Mouse (Mus musculus) thymus, adult 2 months (tissue): ENCODE results near the gene Nppa. TPM values are rescaled to one million over a fixed set of nuclear protein-coding genes. Genes with fewer than 3 reads are reported as not detected.
A peak's percentile ranks its signal among the peaks of the same experiment; 100 is the strongest.
"Not testable (repeated sequence)": the region's sequence is repeated elsewhere in the genome, so short reads cannot be mapped to it uniquely, and the experiment has no call there.

Experiments used
- DNase-seq: peaks from one replicate; pipeline ENCODE4 v3.0.0; 2021
- H3K27ac ChIP-seq: fragments of 200-500 bp; 2 replicates; pipeline ENCODE4 v1.5.1; 2012; ENCODE audit warnings: low read length, control low read depth; ENCODE audit not compliant: control insufficient read depth, insufficient read depth
- H3K27me3 ChIP-seq: fragments of 200-500 bp; 2 replicates; pipeline ENCODE4 v1.6.1; 2012; ENCODE audit warnings: mild to moderate bottlenecking, low read length, moderate library complexity, mixed read lengths; ENCODE audit not compliant: control insufficient read depth, insufficient read depth
- H3K36me3 ChIP-seq: fragments of 200-500 bp; 2 replicates; pipeline ENCODE4 v1.6.1; 2012; ENCODE audit warnings: mild to moderate bottlenecking, low read length, moderate library complexity; ENCODE audit not compliant: control insufficient read depth, insufficient read depth
- H3K4me1 ChIP-seq: fragments of 200-500 bp; replicated peaks from 2 replicates; pipeline ENCODE4 v1.6.1; 2012; ENCODE audit warnings: low read length; ENCODE audit not compliant: control insufficient read depth, insufficient read depth
- H3K4me3 ChIP-seq: fragments of 200-500 bp; 2 replicates; pipeline ENCODE4 v1.5.1; 2012; ENCODE audit warnings: mild to moderate bottlenecking, low read length, control low read depth, moderate library complexity; ENCODE audit not compliant: control insufficient read depth, insufficient read depth
- CTCF ChIP-seq: fragments of 200-500 bp; IDR thresholded peaks from 2 replicates; pipeline ENCODE4 v1.5.1; 2012; ENCODE audit warnings: mild to moderate bottlenecking, control low read depth, low read length, moderate library complexity, borderline replicate concordance; ENCODE audit not compliant: control insufficient read depth, poor library complexity, insufficient read depth; ENCODE audit errors: extremely low read depth
- POLR2A ChIP-seq: fragments of 200-500 bp; IDR thresholded peaks from 2 replicates; pipeline ENCODE4 v1.6.1; 2012; ENCODE audit warnings: mild to moderate bottlenecking, low read length, control low read depth, moderate library complexity; ENCODE audit not compliant: control insufficient read depth, poor library complexity, insufficient read depth; ENCODE audit errors: extremely low read depth
- WGBS: fragments of 180-500 bp; shearing (Covaris S2); methylation state at CpG from one replicate; pipeline ENCODE4 v1.1.7; 2018; 5-methylcytosine and 5-hydroxymethylcytosine counted together
- polyA plus RNA-seq: library from polyadenylated mRNA; depleted of rRNA; stranded (reverse); fragments of >200 nt; gene quantifications from 2 replicates; pipeline ENCODE4 v1.2.3, GENCODE M21; 2012

Gene Nppa
- polyA plus RNA-seq, 1 experiment, result 195 TPM

DNA sequence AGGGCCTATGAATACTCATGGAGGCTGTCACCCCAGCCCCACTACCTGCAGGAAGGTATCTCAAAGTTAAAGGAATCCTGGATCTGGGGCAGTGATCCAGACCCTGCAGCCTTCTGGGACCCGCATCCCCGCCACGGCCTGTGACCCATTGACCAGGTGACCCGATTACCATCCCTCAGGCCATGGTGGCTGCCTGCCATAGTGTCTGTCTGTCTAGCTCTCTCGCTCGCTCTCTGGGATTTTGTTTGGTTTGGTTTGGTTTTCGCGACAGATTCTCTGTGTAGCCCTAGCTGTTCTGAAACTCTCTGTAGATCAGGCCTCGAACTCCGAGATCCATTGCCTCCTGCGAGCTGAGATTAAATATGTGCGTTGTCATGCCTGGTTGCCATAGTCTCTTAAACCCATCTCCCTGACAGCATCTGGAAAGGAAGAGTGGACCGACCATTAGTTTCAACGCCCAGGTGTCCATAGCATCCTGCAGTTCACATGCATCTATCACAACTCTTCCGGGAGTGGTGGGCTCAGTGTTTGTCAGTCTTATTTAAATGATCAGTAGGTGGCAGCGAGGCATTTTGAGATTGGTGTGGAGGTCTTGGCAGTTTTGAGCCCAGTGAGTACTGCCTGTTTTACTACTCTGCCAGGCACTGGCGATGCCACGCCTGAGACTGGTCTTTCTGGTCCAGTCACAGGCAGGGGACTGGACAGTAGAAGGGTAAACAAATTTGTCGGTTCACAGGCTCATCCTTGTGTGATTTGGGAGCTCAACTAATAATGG lies 38.9 kb downstream of the Nppa start:
- WGBS, result 29% methylated on average over 19 of the region's 19 CpGs
- TF ChIP-seq CTCF (no peak), POLR2A (no peak)
- DNase-seq, result peak; percentile 26
- Histone ChIP-seq H3K27me3 (no peaks in the 10 kb centered on the region), H3K27ac (no peak overlapping the region), H3K4me1 (peaks cover 34% of the 10 kb centered on the region), H3K36me3 (no peaks in the 10 kb centered on the region), H3K4me3 (peak overlapping the region; percentile 49)

DNA sequence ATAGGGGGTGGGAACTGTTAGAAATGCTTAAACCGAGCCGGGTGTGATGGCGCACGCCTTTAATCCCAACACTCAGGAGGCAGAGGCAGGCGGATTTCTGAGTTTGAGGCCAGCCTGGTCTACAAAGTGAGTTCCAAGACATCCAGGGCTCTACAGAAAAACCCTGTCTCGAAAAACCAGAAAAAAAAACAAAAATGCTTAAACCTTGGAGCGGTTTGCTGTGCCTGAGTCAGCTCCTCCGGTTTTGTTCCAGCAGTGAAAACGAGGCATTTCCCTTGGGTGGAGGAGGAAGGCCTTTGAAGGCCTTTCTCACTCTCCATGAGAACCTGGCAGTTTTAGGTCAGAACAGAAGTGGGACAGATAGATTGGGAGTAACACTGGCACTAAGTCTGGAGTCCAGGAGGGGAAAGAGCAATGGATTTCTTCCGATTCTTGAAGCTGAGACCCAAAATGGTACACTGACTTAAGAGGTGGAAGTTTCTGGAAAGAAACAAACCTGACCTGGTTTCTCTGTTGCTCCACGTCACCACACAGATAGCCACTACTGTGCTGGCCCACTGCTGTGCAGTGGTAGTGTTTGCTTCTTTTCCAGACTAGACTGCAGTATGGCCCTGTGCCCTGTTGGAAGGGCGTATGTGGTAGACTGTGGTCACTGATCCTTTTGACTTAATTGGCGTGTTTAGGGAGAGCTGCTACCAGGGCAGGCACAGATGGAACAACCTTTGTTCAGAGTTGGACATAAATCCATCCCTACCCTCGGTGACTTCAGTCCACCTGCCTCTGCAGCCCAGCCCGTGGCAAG lies 39.7 kb downstream of the Nppa start:
- DNase-seq, result no peak
- H3K27me3 ChIP-seq, result no peaks in the 10 kb centered on the region
- 77% methylated on average over 15 of the region's 15 CpGs for WGBS
- no peak overlapping the region for H3K4me3 ChIP-seq
- peaks cover 34% of the 10 kb centered on the region for H3K4me1 ChIP-seq
- no peaks in the 10 kb centered on the region for H3K36me3 ChIP-seq
- TF ChIP-seq CTCF (no peak), POLR2A (no peak)
- H3K27ac ChIP-seq, result no peak overlapping the region

DNA sequence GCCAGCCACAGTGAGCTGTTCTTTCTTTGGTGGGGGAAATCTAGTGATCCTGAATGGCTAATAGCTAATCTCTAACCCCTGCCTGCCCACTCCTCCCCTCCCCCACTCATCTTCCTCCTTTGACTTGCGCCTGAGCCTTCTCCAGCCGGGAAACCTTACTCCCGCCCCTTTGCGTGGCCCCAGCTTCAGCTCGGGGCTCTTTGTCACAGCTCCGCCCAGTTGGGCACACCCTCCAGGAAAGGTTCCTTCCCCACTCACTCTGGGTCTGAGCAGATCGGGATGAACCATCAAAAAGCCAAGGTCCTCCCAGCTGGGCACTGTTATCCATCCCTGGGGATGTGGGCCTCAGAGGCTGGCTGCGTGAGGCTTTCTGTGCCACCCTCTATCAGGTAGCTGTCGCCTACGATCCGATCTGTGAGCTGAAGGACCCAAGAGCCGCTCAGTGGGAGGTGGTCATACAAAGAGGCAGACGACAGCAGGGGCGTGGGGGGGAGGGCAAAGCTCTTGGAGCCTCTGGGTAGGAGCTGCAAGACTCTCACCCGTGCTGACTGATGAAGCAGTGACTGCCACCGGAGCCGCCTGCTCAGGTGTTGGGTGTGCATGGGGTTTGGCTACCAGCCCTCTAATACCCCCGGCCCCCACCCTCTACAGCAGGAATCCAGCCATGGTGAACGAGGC lies 40.5 kb downstream of the Nppa start:
- peak; percentile 24 for DNase-seq
- Histone ChIP-seq H3K4me1 (peaks cover 34% of the 10 kb centered on the region), H3K36me3 (no peaks in the 10 kb centered on the region), H3K4me3 (peak overlapping the region; percentile 91), H3K27me3 (no peaks in the 10 kb centered on the region), H3K27ac (no peak overlapping the region)
- TF ChIP-seq CTCF (no peak), POLR2A (0 out of 2 replicates have a peak, but pooled peaks have one; percentile 5)
- 3% methylated on average over 19 of the region's 19 CpGs for WGBS

DNA sequence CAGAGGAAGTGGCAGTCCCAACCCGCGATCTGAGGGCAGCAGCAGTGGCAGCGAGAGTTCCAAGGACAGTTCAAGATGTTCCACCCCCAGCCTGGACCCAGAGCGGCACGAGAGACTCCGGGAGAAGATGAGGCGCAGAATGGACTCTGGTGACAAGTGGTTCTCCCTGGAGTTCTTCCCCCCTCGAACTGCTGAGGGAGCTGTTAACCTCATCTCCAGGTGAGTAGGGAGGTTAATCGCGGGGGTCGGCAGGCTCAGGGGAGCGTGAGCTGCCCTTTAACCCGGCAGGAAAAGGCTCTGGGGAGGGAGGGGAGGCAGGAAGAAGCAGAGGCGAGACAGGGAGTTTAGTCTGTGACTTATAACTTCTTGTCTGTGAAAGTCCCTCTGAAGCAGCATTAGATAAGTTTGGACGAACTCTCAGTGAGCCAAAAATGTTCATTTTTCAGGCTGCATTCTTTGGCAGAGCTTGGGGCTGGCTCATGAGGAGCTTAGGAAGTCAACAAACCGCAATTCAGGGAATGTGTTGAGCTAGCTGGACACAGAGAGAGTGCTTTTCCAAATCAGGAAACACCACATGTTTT lies 41.2 kb downstream of the Nppa start:
- H3K27ac ChIP-seq, result no peak overlapping the region; the same call in 1 of the 2 replicates
- WGBS, result 6% methylated on average over 16 of the region's 16 CpGs
- H3K4me3 ChIP-seq, result peak overlapping the region; percentile 91
- peak; percentile 57 for DNase-seq
- TF ChIP-seq POLR2A (0 out of 2 replicates have a peak, but pooled peaks have one; percentile 13), CTCF (no peak)
- H3K27me3 ChIP-seq, result no peaks in the 10 kb centered on the region
- peaks cover 34% of the 10 kb centered on the region for H3K4me1 ChIP-seq
- H3K36me3 ChIP-seq, result no peaks in the 10 kb centered on the region

DNA sequence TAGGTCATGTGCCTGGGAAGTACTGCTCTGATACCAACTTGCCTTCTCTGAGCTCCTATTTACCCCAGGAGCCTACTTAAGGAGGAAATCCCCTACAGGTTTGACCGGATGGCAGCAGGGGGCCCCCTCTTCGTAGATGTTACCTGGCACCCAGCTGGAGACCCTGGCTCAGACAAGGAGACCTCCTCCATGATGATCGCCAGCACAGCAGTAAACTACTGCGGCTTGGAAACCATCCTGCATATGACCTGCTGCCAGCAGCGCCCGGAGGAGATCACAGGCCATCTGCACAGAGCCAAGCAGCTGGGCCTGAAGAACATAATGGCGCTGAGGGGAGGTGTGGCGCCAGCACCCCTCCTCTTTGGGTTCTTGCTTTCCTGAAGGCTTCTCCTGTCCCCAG lies 42.8 kb downstream of the Nppa start:
- WGBS, result 99% methylated on average over 8 of the region's 8 CpGs
- H3K4me1 ChIP-seq, result peaks cover 28% of the 10 kb centered on the region
- H3K4me3 ChIP-seq, H3K27ac ChIP-seq, DNase-seq, H3K36me3 ChIP-seq, H3K27me3 ChIP-seq: not testable (repeated sequence)

DNA sequence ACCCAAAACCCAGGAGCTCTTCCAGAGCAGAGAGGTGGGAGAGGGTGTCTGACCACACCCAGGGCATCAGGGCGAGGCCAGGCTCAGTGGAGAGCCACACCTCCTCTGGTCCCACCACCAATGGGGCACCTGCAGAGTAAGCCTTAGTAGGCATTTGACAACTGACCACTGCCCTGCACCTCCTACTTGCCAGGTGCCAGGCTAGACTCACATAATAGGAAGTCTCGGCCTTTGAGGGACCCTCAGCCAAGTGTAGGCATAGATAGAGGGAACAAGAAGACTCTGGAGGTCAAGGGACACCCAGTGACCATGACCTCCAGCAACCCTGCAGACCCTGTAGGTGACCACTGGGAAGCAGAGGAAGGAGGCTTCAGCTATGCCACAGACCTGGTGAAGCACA lies 43.6 kb downstream of the Nppa start:
- H3K4me3 ChIP-seq, result no peak overlapping the region
- no peak overlapping the region for H3K27ac ChIP-seq
- peaks cover 28% of the 10 kb centered on the region for H3K4me1 ChIP-seq
- no peaks in the 10 kb centered on the region; the same call in 1 of the 2 replicates for H3K36me3 ChIP-seq
- 97% methylated on average over 2 of the region's 2 CpGs for WGBS
- no peak for DNase-seq
- no peaks in the 10 kb centered on the region for H3K27me3 ChIP-seq
- TF ChIP-seq CTCF (no peak), POLR2A (no peak)
